Mouse (Mus musculus) limb, embryonic 12.5 days (tissue): ENCODE measurements around the gene Gm11111. TPM values are rescaled to one million over a fixed set of nuclear protein-coding genes. Genes with fewer than 3 reads are reported as not detected.
"Not testable (repeated sequence)": the region's sequence is repeated elsewhere in the genome, so short reads cannot be mapped to it uniquely, and the experiment has no call there.

Experiments
- ATAC-seq: fragments of 200-750 bp; cut with Nextera tagmentation; 2 replicates; pipeline ENCODE4 v1.8.0; 2017; ENCODE audit warnings: low read depth, moderate TSS enrichment; ENCODE audit not compliant: insufficient number of reproducible peaks, insufficient read depth, low FRiP score, low TSS enrichment
- H3K27ac ChIP-seq: fragments of 300-500 bp; sonication (generic); 2 replicates; pipeline ENCODE4 v1.5.1; 2016; ENCODE audit warnings: mild to moderate bottlenecking, moderate library complexity
- H3K27me3 ChIP-seq: fragments of 300-500 bp; sonication (generic); 2 replicates; pipeline ENCODE4 v1.6.1; 2016; ENCODE audit warnings: mild to moderate bottlenecking, moderate library complexity
- H3K36me3 ChIP-seq: fragments of 300-500 bp; sonication (generic); 2 replicates; pipeline ENCODE4 v1.6.1; 2016; ENCODE audit warnings: mild to moderate bottlenecking, moderate library complexity
- H3K4me1 ChIP-seq: fragments of 300-500 bp; sonication (generic); replicated peaks from 2 replicates; pipeline ENCODE4 v1.6.1; 2016
- H3K4me2 ChIP-seq: fragments of 300-500 bp; sonication (generic); 2 replicates; pipeline ENCODE4 v1.6.1; 2016; ENCODE audit warnings: mild to moderate bottlenecking, moderate library complexity
- H3K4me3 ChIP-seq: fragments of 300-500 bp; sonication (generic); replicated peaks from 2 replicates; pipeline ENCODE4 v1.5.1; 2016; ENCODE audit warnings: mild to moderate bottlenecking
- H3K9ac ChIP-seq: fragments of 300-500 bp; sonication (generic); replicated peaks from 2 replicates; pipeline ENCODE4 v1.6.1; 2016; ENCODE audit warnings: mild to moderate bottlenecking, moderate library complexity
- H3K9me3 ChIP-seq: fragments of 300-500 bp; sonication (generic); 2 replicates; pipeline ENCODE4 v1.6.1; 2016; ENCODE audit warnings: mild to moderate bottlenecking, moderate library complexity
- WGBS: fragments of 180-500 bp; shearing (Covaris S2); methylation state at CpG from one replicate; pipeline ENCODE4 v1.1.7; 2016; 5-methylcytosine and 5-hydroxymethylcytosine counted together
- polyA plus RNA-seq: library from polyadenylated mRNA; unstranded; fragments of >200 nt; fragmentation: Nextera tagmentation; extraction: Ambion mirVana; gene quantifications from 2 replicates; pipeline ENCODE4 v1.2.1, GENCODE M21; 2016

The Gm11111 gene
- polyA plus RNA-seq, 1 experiment from 2014 or later, result not detected

DNA sequence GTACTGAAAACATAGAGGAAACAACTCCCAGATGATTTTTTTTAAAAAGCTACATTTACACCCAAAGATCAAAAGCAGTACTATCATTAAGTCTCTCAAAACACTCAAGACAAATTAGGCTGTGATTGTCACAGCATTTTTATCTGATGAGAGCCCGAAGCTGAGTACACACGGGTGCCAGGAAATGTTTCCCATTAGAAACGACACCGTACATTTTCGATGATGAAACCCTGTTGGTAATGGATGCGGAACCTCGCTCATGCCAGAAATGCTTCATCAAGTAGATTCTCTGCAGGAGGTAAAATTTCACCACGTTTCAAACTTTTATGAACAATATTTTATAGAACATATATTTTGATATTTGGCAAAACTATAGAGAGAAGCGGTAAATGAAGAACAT lies 10.3 kb downstream of the Gm11111 start:
- Histone ChIP-seq H3K4me3 (no peak overlapping the region), H3K9ac (no peak overlapping the region), H3K27me3 (no peaks in the 10 kb centered on the region), H3K36me3 (no peaks in the 10 kb centered on the region), H3K9me3 (no peaks in the 10 kb centered on the region), H3K27ac (no peak overlapping the region), H3K4me1 (peaks cover 5% of the 10 kb centered on the region; the same call in 1 of the 2 replicates), H3K4me2 (no peak overlapping the region)
- 72% methylated on average over 9 of the region's 9 CpGs for WGBS
- ATAC-seq, result no peak

GRCm38 (mm10) chr5:98563801-98564200 lies 11.3 kb downstream of the Gm11111 start:
- ATAC-seq, result no peak
- no peaks in the 10 kb centered on the region for H3K36me3 ChIP-seq
- no peaks in the 10 kb centered on the region for H3K27me3 ChIP-seq
- H3K27ac ChIP-seq, result no peak overlapping the region
- H3K9me3 ChIP-seq, result no peaks in the 10 kb centered on the region
- WGBS, result 64% methylated on average over 9 of the region's 9 CpGs
- no peak overlapping the region for H3K9ac ChIP-seq
- peaks cover 5% of the 10 kb centered on the region; the same call in 1 of the 2 replicates for H3K4me1 ChIP-seq
- no peak overlapping the region for H3K4me2 ChIP-seq
- no peak overlapping the region for H3K4me3 ChIP-seq

- no peaks in the 10 kb centered on the region for H3K27me3 ChIP-seq
- H3K36me3 ChIP-seq, result no peaks in the 10 kb centered on the region
- peaks cover 5% of the 10 kb centered on the region; the same call in 1 of the 2 replicates for H3K4me1 ChIP-seq
- H3K27ac ChIP-seq, result no peak overlapping the region
- 0 out of 2 replicates have a peak, but pooled peaks have one; percentile 52 for ATAC-seq
- no peak overlapping the region for H3K9ac ChIP-seq
- no peaks in the 10 kb centered on the region for H3K9me3 ChIP-seq
- WGBS, result 59% methylated on average over 6 of the region's 6 CpGs
- H3K4me3 ChIP-seq, result no peak overlapping the region
- H3K4me2 ChIP-seq, result no peak overlapping the region
These were observed 14.1 kb downstream of the Gm11111 start for GRCm38 (mm10) chr5:98566461-98567193.

- H3K4me3 ChIP-seq, result no peak overlapping the region
- H3K36me3 ChIP-seq, result no peaks in the 10 kb centered on the region
- H3K9me3 ChIP-seq, result no peaks in the 10 kb centered on the region
- H3K9ac ChIP-seq, result no peak overlapping the region
- H3K4me1 ChIP-seq, result peaks cover 5% of the 10 kb centered on the region; the same call in 1 of the 2 replicates
- no peak overlapping the region for H3K27ac ChIP-seq
- WGBS, result 93% methylated on average over 4 of the region's 4 CpGs
- no peak for ATAC-seq
- H3K4me2 ChIP-seq, result no peak overlapping the region
- H3K27me3 ChIP-seq, result no peaks in the 10 kb centered on the region
These were observed 16.0 kb downstream of the Gm11111 start for GRCm38 (mm10) chr5:98568481-98568880.

DNA sequence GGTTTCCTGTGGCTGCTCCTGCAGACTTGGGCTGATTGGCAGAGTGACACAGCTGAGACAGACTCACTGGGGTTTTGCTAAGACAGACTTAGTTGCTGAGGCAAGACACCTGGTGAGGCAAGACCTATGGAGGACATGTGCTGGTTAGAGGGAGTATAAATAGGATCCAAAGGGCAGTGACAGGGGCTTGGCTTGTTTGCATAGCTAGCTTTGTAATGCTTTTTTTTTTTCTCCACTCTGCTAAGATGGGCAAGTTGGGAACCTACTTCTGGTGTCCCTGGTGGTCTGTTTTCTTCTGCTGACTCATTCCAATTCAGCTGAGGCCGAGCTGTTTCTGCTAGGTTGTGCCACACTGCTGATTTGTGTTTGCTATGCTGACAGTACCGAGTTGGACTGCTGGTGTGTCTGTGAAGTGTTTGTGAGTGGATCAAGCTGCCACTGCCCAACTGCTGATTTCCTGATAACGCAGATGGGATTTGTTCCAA lies 16.6 kb downstream of the Gm11111 start:
- WGBS, result 75% methylated on average over 3 of the region's 3 CpGs
- no peak for ATAC-seq
- H3K27ac ChIP-seq, result no peak overlapping the region
- no peak overlapping the region for H3K4me2 ChIP-seq
- no peak overlapping the region for H3K4me3 ChIP-seq
- H3K36me3 ChIP-seq, result no peaks in the 10 kb centered on the region
- H3K9ac ChIP-seq, result no peak overlapping the region
- peaks cover 5% of the 10 kb centered on the region; the same call in 1 of the 2 replicates for H3K4me1 ChIP-seq
- no peaks in the 10 kb centered on the region for H3K27me3 ChIP-seq
- no peaks in the 10 kb centered on the region for H3K9me3 ChIP-seq

DNA sequence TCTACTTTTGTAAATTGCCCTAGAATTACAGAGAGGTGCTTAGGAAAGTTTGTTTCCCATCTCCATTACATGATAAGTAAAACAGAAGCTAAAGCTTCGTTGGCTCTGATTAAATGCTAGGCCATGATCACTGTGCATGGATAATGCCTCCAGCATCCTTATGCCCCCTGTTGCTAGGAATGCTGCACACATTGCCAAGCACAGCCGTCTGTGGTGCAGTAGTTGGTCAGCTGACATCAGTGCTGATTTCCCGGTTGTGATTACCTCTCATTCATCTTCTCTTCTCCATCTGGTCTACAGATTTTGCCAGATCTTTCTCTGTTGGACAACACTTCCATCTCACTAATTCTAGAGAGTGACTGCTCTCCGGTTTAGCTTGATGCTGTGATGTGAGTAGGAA lies 19.9 kb downstream of the Gm11111 start:
- Histone ChIP-seq H3K27ac (no peak overlapping the region), H3K4me3 (no peak overlapping the region), H3K9me3 (no peaks in the 10 kb centered on the region), H3K27me3 (no peaks in the 10 kb centered on the region), H3K4me2 (no peak overlapping the region), H3K36me3 (no peaks in the 10 kb centered on the region), H3K9ac (no peak overlapping the region), H3K4me1 (peaks cover 6% of the 10 kb centered on the region)
- 56% methylated on average over 4 of the region's 4 CpGs for WGBS
- no peak for ATAC-seq

GRCm38 (mm10) chr5:98574711-98575470 lies 22.4 kb downstream of the Gm11111 start:
- peak overlapping the region; percentile 24; the same call in 1 of the 2 replicates for H3K4me2 ChIP-seq
- H3K36me3 ChIP-seq, result no peaks in the 10 kb centered on the region
- no peaks in the 10 kb centered on the region for H3K9me3 ChIP-seq
- H3K9ac ChIP-seq, result no peak overlapping the region
- ATAC-seq, result peak; percentile 82
- whole genome bisulfite sequencing, result 40% methylated on average over 12 of the region's 12 CpGs
- H3K4me3 ChIP-seq, result no peak overlapping the region
- H3K4me1 ChIP-seq, result peaks cover 6% of the 10 kb centered on the region
- no peaks in the 10 kb centered on the region for H3K27me3 ChIP-seq
- H3K27ac ChIP-seq, result no peak overlapping the region; the same call in 1 of the 2 replicates

- H3K36me3 ChIP-seq, result no peaks in the 10 kb centered on the region
- H3K9me3 ChIP-seq, result no peaks in the 10 kb centered on the region
- peaks cover 6% of the 10 kb centered on the region for H3K4me1 ChIP-seq
- H3K27ac ChIP-seq, result no peak overlapping the region
- no peaks in the 10 kb centered on the region for H3K27me3 ChIP-seq
- ATAC-seq, result no peak
- no peak overlapping the region for H3K9ac ChIP-seq
- WGBS, result 70% methylated on average over 4 of the region's 4 CpGs
- H3K4me2 ChIP-seq, result no peak overlapping the region
- no peak overlapping the region for H3K4me3 ChIP-seq
These were observed 23.0 kb downstream of the Gm11111 start for GRCm38 (mm10) chr5:98575471-98575834.

DNA sequence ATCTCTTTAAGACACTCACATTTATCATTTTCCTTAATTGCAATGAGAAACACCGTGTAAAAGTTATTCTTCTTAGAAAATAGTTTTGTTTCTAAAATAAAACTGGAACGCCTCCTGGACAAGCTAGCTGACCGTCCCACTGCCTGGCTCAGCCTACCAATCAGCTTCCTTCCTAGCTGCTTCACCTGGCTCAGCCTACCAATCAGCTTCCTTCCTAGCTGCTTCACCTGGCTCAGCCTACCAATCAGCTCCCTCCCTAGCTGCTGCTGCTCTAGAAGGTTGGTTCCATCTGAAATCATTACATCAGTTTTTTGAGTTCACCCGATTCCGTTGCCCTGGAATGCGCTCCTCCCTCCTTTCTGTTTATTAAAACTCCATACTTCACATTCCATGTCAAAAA lies 24.0 kb downstream of the Gm11111 start:
- not testable (repeated sequence) for H3K4me3 ChIP-seq, H3K4me2 ChIP-seq, H3K27me3 ChIP-seq, ATAC-seq, H3K4me1 ChIP-seq, H3K27ac ChIP-seq, H3K9ac ChIP-seq, H3K9me3 ChIP-seq, H3K36me3 ChIP-seq
- 83% methylated on average over 6 of the region's 6 CpGs for whole genome bisulfite sequencing

GRCm38 (mm10) chr5:98578398-98578797 lies 25.9 kb downstream of the Gm11111 start:
- 74% methylated on average over 2 of the region's 2 CpGs for WGBS
- no peak overlapping the region for H3K4me3 ChIP-seq
- no peaks in the 10 kb centered on the region for H3K36me3 ChIP-seq
- H3K27ac ChIP-seq, result no peak overlapping the region
- no peak overlapping the region for H3K9ac ChIP-seq
- no peak for ATAC-seq
- H3K4me2 ChIP-seq, result no peak overlapping the region
- H3K4me1 ChIP-seq, result peaks cover 9% of the 10 kb centered on the region
- H3K9me3 ChIP-seq, result no peaks in the 10 kb centered on the region
- H3K27me3 ChIP-seq, result no peaks in the 10 kb centered on the region

- H3K9ac ChIP-seq, result no peak overlapping the region
- H3K4me2 ChIP-seq, result no peak overlapping the region
- 0 out of 2 replicates have a peak, but pooled peaks cover 3% of the 10 kb centered on the region for H3K4me1 ChIP-seq
- no peaks in the 10 kb centered on the region for H3K9me3 ChIP-seq
- ATAC-seq, result no peak
- no peak overlapping the region for H3K27ac ChIP-seq
- no peaks in the 10 kb centered on the region for H3K27me3 ChIP-seq
- no peak overlapping the region for H3K4me3 ChIP-seq
- WGBS, result 59% methylated on average over 5 of the region's 5 CpGs
- H3K36me3 ChIP-seq, result no peaks in the 10 kb centered on the region
These were observed 28.3 kb downstream of the Gm11111 start for GRCm38 (mm10) chr5:98580811-98581210.
